Mouse (Mus musculus): Measurements from ENCODE around the gene Astn2.

- TF ChIP-seq CTCF (IDR thresholded peaks at IDR 0.05; ENCODE audit: low read depth, low read length), result no peak
- TF ChIP-seq POLR2A (IDR thresholded peaks at IDR 0.05; ENCODE audit: borderline replicate concordance, low read depth, low read length), result no peak
These were observed 680.0 kb downstream of the Astn2 start for GRCm38 (mm10) chr4:65724414-65724813.
